Mouse (Mus musculus) spleen, adult 2 months (tissue): ENCODE measurements around the gene 4930442H23Rik.

Experiments
- CTCF ChIP-seq: fragments of 200-500 bp; IDR thresholded peaks from 2 replicates; pipeline ENCODE4 v1.5.1; 2011; ENCODE audit warnings: mild to moderate bottlenecking, inconsistent platforms; ENCODE audit not compliant: insufficient read depth, insufficient read length, insufficient replicate concordance; ENCODE audit errors: extremely low read depth
- POLR2A ChIP-seq: fragments of 200-500 bp; IDR thresholded peaks from 2 replicates; pipeline ENCODE4 v1.6.1; 2011; ENCODE audit warnings: low read depth, low read length, inconsistent platforms

DNA sequence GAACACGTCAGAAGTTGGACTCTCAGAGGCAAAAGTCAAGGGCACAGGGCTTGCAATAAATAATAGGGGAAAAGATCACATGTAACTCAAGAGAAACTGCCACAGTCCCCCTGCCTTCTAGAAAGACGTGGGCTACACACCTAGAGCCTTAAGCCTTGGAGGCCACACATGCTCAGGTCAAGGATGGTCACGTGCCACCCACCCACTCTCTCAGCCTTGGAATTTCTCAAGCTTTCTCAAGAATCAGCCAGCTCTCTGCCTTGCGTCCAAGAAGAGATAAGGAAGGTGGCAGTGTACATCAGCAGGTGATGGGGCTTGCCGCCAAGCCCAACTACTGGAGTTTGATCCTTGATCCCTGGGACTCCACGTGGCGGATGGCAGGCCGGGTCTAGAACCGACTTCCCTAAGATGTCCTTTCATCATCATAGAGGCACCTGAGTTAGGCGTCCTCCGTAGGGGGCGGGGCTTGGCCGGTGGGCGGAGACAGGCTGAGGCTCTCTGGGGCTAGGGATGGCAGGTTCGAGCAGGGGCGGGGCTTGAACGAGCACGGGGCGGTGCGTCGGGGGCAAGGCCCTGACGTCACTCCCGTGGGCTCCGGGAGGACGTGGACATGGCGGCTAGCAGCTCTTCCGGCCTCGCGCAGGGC lies 49.1 kb upstream of the 4930442H23Rik start, which contains the start of gene Zfr2:
- peak; percentile 14; the same call in 1 of the 2 replicates for TF ChIP-seq POLR2A
- TF ChIP-seq CTCF = no peak
